Comparison of ENCODE assay signal across 16 mouse cellular contexts in the genomic region with DNA sequence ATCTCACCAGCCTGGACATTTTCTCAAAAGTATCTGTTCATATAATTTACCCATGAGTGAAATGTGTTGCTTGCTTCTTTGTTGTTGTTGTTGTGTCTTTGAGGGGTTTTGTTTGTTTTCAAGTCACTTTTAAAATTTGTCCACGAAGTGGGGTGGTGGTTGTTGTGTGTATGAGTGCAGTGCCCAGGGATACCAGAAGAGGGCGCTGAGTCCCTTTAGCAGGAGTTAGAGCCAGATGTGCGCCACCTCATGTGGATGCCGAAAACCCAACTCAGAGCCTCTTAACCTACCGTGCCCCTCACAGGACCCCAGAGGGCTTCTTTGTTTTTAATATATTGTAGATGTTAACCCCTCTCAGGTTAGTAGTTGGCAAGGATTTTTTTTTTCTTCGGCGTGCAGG. TPM values are rescaled to one million over a fixed set of nuclear protein-coding genes. Genes with fewer than 3 reads are reported as not detected.
A peak's percentile ranks its signal among the peaks of the same experiment; 100 is the strongest.
DNase-seq lines count a peak whose midpoint lies in the region; ATAC-seq and TF ChIP-seq lines count a peak whose summit lies in the region.
"Had no signal": no experiment of that assay in that cellular context is flagged by ENCODE, and none has a peak within 500 bp of the region (broad histone marks: within the 10 kb centered on the region; RNA-seq: fewer than 3 reads in every experiment).

No protein-coding gene starts in this region.

- no peaks in the 10 kb centered on the region for H3K36me3 ChIP-seq in intestine, postnatal 0 days (ENCODE audit: control insufficient read depth, insufficient read depth)
- H3K36me3 ChIP-seq in intestine, embryonic 16.5 days (ENCODE audit: control insufficient read depth, insufficient read depth, low read length): no peaks in the 10 kb centered on the region
- H3K36me3 ChIP-seq in thymus, adult 2 months (ENCODE audit: control insufficient read depth, insufficient read depth, low read length): peaks cover 34% of the 10 kb centered on the region; the same call in 1 of the 2 replicates
- H3K36me3 ChIP-seq: G1E had no signal

- H3K27ac ChIP-seq in intestine, postnatal 0 days (ENCODE audit: low read depth, low read length): no peak overlapping the region
- no peak overlapping the region for H3K27ac ChIP-seq in intestine, embryonic 16.5 days (ENCODE audit: low read length)
- H3K27ac ChIP-seq in thymus, adult 2 months (ENCODE audit: control insufficient read depth, insufficient read depth, low read length): no peak overlapping the region
- H3K27ac ChIP-seq in embryonic fibroblast, embryonic 13.5 days (ENCODE audit: insufficient read depth, low read length): no peak overlapping the region
- H3K27ac ChIP-seq: embryonic facial prominence, embryonic 13.5 days; heart, embryonic 10.5 days; midbrain, embryonic 12.5 days had no signal

- no peaks in the 10 kb centered on the region for H3K27me3 ChIP-seq in intestine, postnatal 0 days (replicated peaks; ENCODE audit: control insufficient read depth, insufficient read depth, low read length)
- no peaks in the 10 kb centered on the region for H3K27me3 ChIP-seq in intestine, embryonic 16.5 days (replicated peaks; ENCODE audit: control insufficient read depth, insufficient read depth, low read length)
- no peaks in the 10 kb centered on the region for H3K27me3 ChIP-seq in thymus, adult 2 months (ENCODE audit: control insufficient read depth, insufficient read depth, low read length)
- H3K27me3 ChIP-seq: embryonic facial prominence, embryonic 13.5 days; midbrain, embryonic 12.5 days had no signal

- peak; percentile 38 for DNase-seq in thymus, adult 2 months
- no peak for DNase-seq in thymus, adult 18-20 months
- DNase-seq in right cerebral cortex, postnatal 10 days (ENCODE audit: low spot score in 2 of 2): no peak
- DNase-seq in layer of hippocampus, adult 9-11 months: no peak
- DNase-seq: adrenal gland, postnatal 14 days; cerebellum, adult 9-11 months; layer of hippocampus, postnatal 36 days; right cerebral cortex, postnatal 25 days had no signal

- H3K4me2 ChIP-seq in intestine, postnatal 0 days (replicated peaks; ENCODE audit: low read depth): no peak overlapping the region
- no peak overlapping the region for H3K4me2 ChIP-seq in intestine, embryonic 16.5 days (ENCODE audit: low read depth, low read length)
- H3K4me2 ChIP-seq: embryonic facial prominence, embryonic 13.5 days; midbrain, embryonic 12.5 days had no signal

- no peak for TF ChIP-seq POLR2A in thymus, adult 2 months (IDR thresholded peaks at IDR 0.05; ENCODE audit: control insufficient read depth, extremely low read depth, insufficient read depth, low read length, poor library complexity)
- TF ChIP-seq POLR2A in embryonic fibroblast, embryonic 13.5 days (IDR thresholded peaks at IDR 0.05; ENCODE audit: low read depth, low read length): no peak

- H3K9me3 ChIP-seq in intestine, postnatal 0 days (ENCODE audit: control insufficient read depth): no peaks in the 10 kb centered on the region
- no peaks in the 10 kb centered on the region for H3K9me3 ChIP-seq in intestine, embryonic 16.5 days (ENCODE audit: control insufficient read depth, low read length)
- H3K9me3 ChIP-seq: embryonic facial prominence, embryonic 13.5 days; heart, embryonic 10.5 days; midbrain, embryonic 12.5 days had no signal

- ATAC-seq in intestine, postnatal 0 days: no peak
- no peak for ATAC-seq in intestine, embryonic 16.5 days
- no peak for ATAC-seq in frontal cortex, adult (ENCODE audit: low TSS enrichment)

- no peak overlapping the region for H3K4me3 ChIP-seq in intestine, postnatal 0 days (ENCODE audit: low read depth, low read length)
- H3K4me3 ChIP-seq in intestine, embryonic 16.5 days (ENCODE audit: low read length): no peak overlapping the region
- no peak overlapping the region for H3K4me3 ChIP-seq in thymus, adult 2 months (ENCODE audit: control insufficient read depth, insufficient read depth, low read length)
- H3K4me3 ChIP-seq in embryonic fibroblast, embryonic 13.5 days (ENCODE audit: insufficient read depth, low read length): no peak overlapping the region
- H3K4me3 ChIP-seq: embryonic facial prominence, embryonic 13.5 days; heart, embryonic 10.5 days; midbrain, embryonic 12.5 days had no signal

- no peak overlapping the region for H3K9ac ChIP-seq in intestine, postnatal 0 days (ENCODE audit: low read depth, low read length)
- H3K9ac ChIP-seq in intestine, embryonic 16.5 days (ENCODE audit: low read depth, low read length): no peak overlapping the region
- H3K9ac ChIP-seq: embryonic facial prominence, embryonic 13.5 days; midbrain, embryonic 12.5 days had no signal

- H3K4me1 ChIP-seq in intestine, postnatal 0 days (replicated peaks; ENCODE audit: control insufficient read depth, insufficient read depth, low read length): no peaks in the 10 kb centered on the region
- no peaks in the 10 kb centered on the region for H3K4me1 ChIP-seq in intestine, embryonic 16.5 days (ENCODE audit: control insufficient read depth, insufficient read depth, low read length)
- peaks cover 28% of the 10 kb centered on the region for H3K4me1 ChIP-seq in thymus, adult 2 months (replicated peaks; ENCODE audit: control insufficient read depth, insufficient read depth, low read length)
- no peaks in the 10 kb centered on the region for H3K4me1 ChIP-seq in embryonic fibroblast, embryonic 13.5 days (ENCODE audit: control insufficient read depth, insufficient read depth, low read length)

- peak; percentile 39 for TF ChIP-seq CTCF in intestine, postnatal 0 days (IDR thresholded peaks at IDR 0.05; ENCODE audit: low read depth)
- peak; percentile 50; the same call in 1 of the 2 replicates for TF ChIP-seq CTCF in thymus, adult 2 months (IDR thresholded peaks at IDR 0.05; ENCODE audit: borderline replicate concordance, control insufficient read depth, extremely low read depth, insufficient read depth, low read length, poor library complexity)
- TF ChIP-seq CTCF in embryonic fibroblast, embryonic 13.5 days (IDR thresholded peaks at IDR 0.05; ENCODE audit: borderline replicate concordance, insufficient read depth, low read length): peak; percentile 6; the same call in 1 of the 2 replicates

- 88% methylated on average over 7 of the region's 7 CpGs for WGBS in intestine, postnatal 0 days
- WGBS in intestine, embryonic 16.5 days: 80% methylated on average over 7 of the region's 7 CpGs
- 92% methylated on average over 7 of the region's 7 CpGs for whole genome bisulfite sequencing in thymus, adult 2 months

RNA-seq across cellular contexts. Expression of gene Hadh, which starts 59.7 kb away (rescaled TPM):
- 581 and 642 TPM in 2 replicates for polyA plus RNA-seq in intestine, postnatal 0 days (2015; fragmentation: Nextera tagmentation; extraction: Ambion mirVana)
- 369 and 438 TPM in 2 replicates for polyA plus RNA-seq in intestine, embryonic 16.5 days (2015; fragmentation: Nextera tagmentation; extraction: Ambion mirVana)
- 92.4 and 101 TPM in 2 replicates for polyA plus RNA-seq in thymus, adult 2 months (2012; rRNA removed)
- polyA plus RNA-seq in embryonic fibroblast, embryonic 13.5 days (2011; ENCODE audit: insufficient read length, low read depth, missing spikeins): 53.8 and 69.1 TPM in 2 replicates
